Mouse (Mus musculus): Measurements from ENCODE around the gene Cbs. TPM values are rescaled to one million over a fixed set of nuclear protein-coding genes. Genes with fewer than 3 reads are reported as not detected.

The Cbs gene
- polyA plus RNA-seq, 1 experiment = 35.1 TPM

DNA sequence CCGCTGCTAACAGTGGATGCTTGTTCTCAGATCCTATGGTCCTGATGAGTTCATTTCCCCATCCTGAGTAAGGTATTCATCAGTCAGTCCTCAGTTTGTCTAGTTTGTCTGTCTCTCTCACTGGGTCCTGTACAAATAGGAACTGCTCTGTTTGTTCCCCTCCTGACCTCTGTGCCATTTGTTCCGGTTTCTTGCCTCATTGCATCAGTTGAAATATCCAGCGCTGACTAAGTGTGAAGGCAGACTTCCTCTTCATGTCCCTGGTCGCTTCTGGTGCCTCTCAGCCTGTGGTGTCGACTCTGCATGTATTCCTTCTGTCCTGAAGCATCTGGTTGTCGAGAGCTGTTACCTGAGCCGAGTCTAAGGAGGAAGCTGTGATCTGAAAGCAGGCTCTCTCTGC lies 42.4 kb downstream of the Cbs start:
- DNase-seq (ENCODE audit: extremely low spot score in 1 of 2, low spot score in 1 of 2) = peak in 1 of 2 experiments; percentile 18

DNA sequence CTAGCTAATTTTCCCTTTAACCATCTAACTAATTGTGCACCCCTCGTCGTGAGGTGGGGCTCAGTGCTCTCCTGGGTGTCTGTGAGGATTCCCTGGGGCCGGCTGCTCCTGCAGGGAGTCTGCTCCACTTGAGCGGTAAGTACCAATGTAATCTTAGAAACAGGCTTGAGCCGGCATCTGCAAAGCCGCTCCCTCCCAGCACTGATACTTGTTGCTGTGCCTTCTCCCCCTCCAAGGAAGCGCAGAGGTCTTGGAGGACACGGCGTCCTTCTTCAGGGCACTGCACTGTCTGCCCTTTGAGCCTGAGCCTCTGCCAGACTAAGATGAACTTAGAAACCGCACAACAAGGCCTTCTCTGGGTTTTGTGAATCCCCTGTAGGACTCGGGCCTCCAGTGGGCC lies 46.2 kb downstream of the Cbs start:
- no peak for DNase-seq (ENCODE audit: extremely low spot score in 1 of 2, low spot score in 1 of 2)

DNA sequence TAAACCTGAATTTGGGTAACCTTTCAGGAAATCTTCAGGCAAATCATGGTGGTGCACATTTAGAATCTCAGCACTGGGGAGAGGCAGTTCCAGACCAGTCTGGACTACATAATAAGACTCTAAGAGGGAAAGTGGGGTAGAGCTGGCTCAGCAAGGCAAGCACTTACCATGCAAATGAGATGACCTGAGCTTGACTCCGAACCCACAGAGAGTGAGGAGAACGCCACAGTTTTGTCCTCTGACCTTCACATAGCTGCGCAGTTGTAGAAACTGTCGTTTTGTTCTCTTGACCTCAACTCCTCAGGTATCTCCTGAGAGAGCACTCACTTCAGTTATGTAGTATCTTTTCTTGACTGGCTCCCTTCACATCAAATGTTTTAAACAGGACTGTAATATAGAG lies 48.3 kb downstream of the Cbs start:
- no peak for DNase-seq (ENCODE audit: extremely low spot score in 1 of 2, low spot score in 1 of 2)

DNA sequence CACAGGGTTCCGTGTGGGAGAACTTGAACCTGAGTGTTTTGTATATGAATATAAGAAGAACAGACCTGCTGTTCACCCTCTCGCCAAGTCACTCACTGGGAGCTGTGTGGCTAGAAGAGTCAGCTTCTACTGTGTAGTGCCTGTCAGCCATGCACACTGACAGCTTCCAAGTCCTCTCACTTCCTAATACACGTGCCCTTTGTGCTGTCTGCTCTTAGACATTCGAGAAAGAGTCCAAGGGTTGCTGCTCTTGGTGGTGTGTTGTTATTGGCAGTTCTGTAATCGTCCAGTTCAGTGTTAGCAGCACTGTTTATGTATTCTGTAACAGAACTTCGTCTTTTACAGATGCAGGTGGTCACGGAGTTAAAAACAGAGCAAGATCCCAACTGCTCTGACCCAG lies 48.9 kb downstream of the Cbs start:
- no peak for DNase-seq (ENCODE audit: extremely low spot score in 1 of 2, low spot score in 1 of 2)

DNA sequence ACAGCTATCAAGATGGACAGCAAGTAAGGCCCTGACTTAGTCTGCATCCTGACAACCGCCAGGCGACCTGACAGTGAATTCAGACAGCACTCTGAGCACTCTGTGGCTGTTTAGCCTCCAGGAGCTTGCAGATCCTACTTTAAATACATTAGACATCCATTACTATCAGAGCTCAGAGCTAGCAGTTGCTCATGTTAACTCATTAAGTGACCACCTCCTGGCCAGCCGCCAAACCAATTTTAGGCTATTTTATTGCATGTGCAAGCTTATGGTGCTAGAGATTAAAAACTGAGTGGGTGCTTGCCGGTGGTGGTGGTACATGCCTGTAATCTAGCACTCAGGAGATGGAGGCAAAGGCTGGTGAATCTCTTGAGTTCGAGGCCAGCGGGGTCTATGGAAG lies 53.3 kb downstream of the Cbs start:
- DNase-seq (ENCODE audit: extremely low spot score in 1 of 2, low spot score in 1 of 2) = no peak

DNA sequence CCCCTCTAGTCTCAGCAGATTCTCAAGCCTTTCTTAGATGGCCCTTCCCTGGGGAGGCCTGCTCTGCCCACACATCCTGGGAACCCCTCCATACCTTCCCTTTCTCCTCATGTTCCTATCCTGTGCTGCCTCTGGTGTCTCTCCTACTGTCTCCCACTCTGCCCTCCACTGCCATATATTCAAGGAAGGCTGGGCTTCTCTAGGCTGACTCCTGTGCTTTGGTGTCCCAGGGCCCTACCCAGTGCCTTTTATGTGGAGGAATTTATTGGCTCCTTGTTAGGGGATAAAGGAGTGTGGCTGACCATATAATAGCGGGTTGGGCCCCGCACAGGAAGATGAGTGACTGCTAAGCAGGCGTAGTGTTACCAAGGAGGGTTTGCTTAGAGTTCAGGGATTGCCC lies 53.9 kb downstream of the Cbs start:
- DNase-seq (ENCODE audit: extremely low spot score in 1 of 2, low spot score in 1 of 2) = no peak

DNA sequence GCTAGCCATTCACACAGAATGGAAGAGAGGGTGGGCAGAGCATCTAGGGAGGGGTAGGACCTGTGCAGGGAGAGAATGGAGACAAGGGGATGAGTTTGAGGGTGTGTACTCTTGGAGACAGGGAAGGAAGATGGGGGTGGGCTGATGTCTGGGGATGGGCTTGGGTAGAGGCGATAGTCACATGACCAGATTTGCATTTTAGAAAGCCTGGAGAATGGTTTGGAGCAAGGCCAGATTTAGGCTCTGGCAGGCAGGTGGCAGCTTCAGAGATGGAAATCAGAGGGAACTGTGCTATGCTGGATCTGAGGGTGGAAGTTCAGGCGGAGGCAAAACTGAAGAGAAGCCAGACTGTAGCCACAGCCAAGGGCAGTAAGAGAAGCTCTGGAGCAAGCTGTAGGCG lies 56.7 kb downstream of the Cbs start:
- DNase-seq (ENCODE audit: extremely low spot score in 1 of 2, low spot score in 1 of 2) = peak in 1 of 2 experiments; percentile 54

DNA sequence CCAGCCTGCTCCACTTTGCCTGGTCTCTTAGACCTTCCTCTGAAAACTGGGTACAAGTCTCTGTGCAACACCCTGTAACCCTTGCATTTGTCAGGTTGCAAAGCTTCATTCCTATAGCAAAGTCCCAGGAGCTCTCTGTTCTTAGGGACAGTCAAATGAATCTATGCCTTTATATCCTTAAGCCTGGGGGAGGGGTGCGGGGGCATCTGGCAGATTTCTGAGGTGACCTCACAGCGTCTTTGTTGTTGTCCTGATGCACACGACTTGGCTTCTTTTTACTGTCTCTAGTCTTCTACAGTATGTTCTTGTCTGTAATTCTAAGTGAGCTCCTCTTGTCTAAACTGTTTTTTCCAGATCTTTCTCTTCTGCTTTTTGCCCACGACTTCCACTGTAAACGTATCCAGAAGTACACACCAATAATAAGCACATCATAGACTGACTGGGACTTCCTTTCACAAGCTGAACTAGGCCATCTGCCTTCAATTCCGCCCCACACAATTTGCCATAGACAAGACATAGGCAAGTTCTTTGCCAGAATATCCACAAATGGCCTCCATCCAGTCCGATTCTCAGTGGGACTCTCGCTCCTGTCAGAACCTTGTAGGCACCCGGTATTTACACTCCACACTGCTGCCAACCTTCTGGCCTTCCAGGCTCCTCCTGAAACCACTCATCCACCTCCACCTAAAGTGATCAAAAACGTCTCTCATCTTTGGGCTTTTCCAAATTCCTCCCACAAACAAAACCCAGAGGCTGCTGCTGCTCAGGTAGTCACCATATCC lies 60.5 kb downstream of the Cbs start:
- no peak for DNase-seq (ENCODE audit: extremely low spot score in 1 of 2, low spot score in 1 of 2)

DNA sequence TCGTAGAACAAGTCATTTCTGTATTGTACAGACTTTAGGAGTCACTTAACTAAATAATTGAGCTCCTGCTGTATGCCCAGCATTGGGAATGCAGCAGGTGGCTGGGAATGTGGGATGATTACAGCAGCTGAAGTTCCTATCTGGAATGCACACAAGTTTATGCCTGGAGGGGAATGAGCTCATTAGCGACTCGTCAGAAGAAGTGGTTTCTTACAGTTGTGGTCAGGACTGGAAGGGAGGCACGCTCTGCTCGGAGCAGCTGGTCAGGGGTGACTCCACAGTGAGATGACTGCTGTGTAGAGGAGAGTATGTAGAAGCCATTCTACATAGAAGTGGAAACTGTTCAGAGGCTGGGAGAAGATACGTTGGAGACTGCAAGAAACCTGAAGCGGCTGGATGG lies 62.4 kb downstream of the Cbs start:
- DNase-seq (ENCODE audit: extremely low spot score in 1 of 2, low spot score in 1 of 2) = no peak

DNA sequence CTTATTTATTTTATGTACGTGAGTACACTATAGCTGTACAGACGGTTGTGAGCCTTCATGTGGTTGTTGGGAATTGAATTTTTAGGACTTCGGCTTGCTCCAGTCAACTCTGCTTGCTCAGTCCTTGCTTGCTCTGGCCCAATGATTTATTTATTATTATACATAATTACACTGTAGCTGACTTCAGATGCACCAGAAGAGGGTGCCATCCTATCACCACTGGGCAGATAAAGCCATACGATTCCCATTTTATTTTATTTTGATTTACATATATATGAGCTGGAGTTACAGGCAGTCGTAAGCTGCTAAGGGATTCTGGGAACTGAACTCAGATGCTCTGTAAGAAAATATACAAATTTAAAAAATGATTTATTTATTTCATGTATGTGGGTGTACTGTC lies 65.3 kb downstream of the Cbs start:
- DNase-seq (ENCODE audit: extremely low spot score in 1 of 2, low spot score in 1 of 2) = no peak

DNA sequence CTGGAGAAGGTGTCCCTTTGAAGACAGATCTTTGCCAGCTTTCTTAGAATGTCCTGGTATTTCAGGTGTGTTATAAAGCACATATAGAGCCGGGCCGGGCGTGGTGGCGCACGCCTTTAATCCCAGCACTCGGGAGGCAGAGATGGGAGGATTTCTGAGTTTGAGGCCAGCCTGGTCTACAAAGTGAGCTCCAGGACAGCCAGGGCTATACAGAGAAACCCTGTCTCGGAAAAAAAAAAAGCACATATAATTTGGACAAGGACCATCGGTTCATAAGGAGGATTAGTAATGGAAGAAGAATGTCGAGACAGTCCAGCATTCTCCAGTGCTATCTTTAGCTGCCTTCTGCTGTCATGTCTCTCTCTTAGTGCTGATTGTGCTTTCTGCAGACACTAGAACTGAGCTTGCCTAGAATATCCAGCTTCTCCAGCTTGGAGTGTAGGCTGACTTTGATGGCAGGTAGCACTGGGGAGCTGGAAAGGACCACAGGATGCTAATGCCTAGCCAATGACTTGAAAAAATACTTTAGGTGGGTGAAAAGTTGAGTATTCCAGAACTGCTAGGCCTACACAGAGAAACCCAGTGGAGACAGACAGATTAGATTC lies 66.6 kb downstream of the Cbs start:
- peak in 1 of 2 experiments; percentile 49 for DNase-seq (ENCODE audit: extremely low spot score in 1 of 2, low spot score in 1 of 2)

DNA sequence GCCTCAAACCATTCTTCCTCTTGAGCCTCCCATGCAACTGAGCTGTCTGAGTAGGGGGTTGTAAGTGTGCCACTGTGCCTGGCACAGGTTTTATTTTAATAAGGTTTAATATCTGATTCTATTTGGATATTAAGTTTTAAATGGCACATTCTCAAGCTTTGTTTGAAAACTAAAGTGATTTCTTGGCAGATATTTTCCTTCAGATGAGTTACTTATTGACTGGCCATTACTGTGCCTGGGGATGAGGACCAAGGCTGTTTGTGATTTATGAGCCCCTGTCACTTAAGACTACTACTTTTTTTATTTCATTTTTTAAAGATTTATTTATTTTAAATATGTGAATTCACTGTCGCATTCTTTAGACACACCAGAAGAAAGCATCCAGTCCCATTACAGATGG lies 67.3 kb downstream of the Cbs start:
- no peak for DNase-seq (ENCODE audit: extremely low spot score in 1 of 2, low spot score in 1 of 2)

DNA sequence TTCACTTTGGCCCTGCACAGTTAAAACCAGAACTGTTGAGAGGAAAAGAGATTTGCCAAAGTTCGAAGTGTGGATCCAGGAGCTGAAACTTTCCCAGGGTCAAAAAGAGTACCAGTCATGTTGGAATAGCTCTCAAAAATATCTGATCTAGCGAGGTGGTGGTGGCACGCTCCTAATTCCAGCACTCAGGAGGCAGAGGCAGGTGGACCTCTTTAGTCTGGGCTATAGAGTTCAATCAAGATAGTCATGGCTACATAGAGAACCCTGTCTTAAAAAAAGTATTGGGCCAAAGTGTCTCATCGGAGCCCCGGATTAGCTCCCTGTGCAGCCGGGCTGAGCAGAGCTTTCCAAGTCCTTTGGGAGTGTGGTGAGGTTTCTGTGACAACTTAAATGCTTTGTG lies 70.8 kb downstream of the Cbs start:
- DNase-seq (ENCODE audit: extremely low spot score in 1 of 2, low spot score in 1 of 2) = no peak

DNA sequence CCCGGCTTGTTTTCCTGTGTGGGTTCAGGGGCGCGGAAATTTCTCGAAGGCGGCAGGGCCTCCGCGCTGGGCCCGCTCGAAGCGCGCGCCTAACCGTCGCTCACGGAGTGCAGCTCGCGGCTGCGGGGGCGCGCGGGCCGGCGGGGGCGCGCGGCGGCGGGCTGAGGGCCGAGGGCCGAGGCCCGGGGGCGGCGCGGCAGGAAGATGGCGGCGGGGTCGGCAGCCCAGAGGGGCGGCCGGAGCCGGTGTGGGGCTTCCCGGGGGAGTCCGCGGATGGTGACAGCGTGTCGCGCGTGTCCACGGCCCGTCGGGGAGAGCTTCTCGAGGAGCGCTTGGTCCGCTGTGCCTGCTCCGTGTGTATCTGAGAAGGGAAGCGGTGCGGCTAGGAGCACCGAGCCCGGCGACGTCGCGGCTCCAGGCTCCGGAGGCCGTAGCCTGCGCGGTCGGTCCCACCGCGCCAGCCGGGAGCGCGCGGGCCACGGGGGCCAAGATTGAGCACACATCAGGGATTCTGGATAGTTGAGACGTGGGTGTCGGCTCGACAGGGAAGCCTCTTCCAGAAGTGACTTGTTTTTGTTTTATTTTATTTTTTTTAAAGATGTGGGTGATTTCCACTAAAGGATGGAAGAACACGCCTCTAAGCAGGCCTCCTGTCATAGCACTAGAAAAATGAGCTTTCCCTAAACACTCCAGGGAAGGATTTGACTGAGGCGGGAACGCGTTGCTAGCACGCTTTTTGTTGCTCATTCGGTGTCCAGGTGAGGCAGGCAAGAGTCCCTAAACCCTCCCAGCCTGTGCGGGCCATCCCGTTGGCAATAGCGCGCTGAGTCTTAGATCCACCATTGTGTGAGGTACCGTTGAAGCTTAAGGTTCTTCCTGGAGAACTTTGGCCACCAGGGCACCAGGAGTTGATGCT lies 71.6 kb downstream of the Cbs start:
- DNase-seq (ENCODE audit: extremely low spot score in 1 of 2, low spot score in 1 of 2) = peak in 1 of 2 experiments; percentile 53

DNA sequence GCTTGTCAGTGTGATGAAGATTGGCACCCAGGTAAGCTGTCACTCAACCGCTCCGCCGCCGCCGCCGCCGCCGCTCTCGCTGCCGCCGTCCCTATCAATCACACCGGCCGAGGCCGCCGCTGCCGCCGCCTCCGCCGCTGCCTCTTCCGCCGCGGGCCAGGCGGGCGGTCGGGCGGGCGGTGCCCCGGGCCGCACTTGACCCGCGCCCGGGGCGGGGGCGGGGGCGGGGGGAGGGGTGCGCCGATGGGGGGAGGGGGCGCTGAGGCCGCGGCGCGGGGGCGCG lies 72.2 kb downstream of the Cbs start:
- DNase-seq (ENCODE audit: extremely low spot score in 1 of 2, low spot score in 1 of 2) = no peak

DNA sequence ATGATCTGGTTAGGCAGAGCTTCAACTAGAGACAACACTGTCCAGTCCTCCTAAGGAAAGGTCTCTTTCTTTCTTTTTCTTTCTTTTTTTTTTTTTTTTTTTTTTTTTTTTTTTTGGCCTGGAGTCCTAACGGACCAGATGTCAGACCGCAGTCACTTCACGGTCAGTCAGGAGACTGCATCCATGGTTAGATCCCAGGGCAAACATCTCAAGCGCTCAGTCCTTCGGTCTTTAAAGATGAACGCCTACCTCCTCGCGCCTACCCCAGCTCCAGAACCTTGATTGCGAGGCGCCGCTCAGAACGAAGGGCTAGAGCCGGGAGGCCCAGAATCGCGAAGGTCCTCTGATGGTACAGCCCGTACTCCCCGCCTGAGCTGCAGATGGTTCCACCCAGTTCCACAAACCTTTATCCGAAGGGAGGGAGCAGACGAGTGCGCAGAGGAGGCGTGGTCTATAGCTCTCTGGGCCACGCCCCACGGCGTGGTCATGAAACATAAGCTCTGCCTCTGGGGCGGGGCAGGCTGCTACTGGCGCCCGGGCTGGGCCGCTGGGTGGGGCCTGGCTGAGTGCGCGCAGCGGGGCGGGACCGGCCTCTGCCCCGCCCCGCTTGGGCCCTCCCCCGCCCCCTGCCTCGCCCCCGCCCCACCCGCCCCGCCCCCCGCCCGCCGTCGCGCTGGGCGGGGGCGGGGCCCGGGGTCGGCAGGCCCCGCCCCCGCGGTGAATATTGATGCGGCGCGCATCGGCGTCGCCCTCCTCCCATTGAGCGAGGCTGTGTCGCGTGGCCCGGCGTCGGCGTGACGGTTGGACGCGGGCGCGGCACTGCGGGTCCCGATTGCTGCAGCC lies 72.8 kb downstream of the Cbs start, which contains the start of gene Pknox1:
TSS of gene Pknox1 (plus strand) at position 720 of the 843 bp plus-strand sequence.
- DNase-seq (ENCODE audit: extremely low spot score in 1 of 2, low spot score in 1 of 2) = peak; percentile 98 to 100

DNA sequence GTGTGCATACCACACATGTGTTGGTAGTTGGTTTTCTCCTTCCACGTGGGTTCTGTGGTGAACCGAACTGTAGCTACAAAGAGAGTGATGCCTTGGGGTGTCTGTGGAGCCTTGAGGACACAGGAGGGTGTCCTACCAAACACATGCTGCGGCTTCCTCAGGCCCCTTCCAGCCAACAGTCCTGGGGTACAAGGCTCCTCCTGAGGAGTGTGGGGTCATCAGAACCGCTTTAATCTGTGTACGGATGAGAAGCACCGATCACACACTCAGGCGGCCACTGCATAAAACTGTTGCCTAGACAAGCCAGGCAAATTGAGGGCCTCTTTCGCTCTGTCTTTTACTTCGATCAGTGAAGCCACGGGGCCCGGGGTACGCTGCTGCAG lies 73.4 kb downstream of the Cbs start:
- DNase-seq (ENCODE audit: extremely low spot score in 1 of 2, low spot score in 1 of 2) = peak in 1 of 2 experiments; percentile 34

DNA sequence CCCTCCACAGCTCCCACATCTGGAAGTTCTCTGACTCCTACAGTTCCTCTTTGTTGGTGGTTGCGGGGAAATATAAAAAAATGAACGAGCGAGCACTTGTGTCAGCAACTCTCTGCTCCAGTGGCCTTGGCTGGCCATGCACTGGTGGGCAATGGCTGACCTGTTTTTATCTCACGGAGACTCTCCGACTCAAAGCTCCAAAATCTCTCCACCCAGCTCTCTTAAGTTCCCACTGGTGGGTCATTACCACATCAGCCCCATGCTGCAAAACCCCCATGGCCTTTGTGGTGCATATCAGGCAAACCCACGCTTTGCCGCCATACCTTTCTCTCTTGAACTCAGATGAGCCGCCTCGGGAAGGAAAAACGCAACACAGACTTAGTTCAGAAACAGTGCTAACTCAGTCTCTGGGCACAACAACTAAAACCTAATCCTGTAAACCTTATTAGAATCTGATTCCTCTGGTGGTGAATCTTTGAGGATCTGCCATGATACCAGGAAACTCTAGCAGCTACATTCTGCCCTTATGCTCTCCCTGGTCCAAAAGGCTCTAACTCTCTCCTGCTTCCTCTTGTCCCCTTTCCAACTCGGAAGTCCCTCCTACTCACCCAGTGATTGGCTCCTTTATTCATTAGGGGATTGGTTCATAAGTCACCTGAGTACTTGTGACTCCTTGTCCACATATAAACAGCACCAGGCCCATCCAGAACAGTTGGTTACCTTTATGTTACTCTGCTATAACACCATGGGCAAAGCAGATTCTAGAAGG lies 77.8 kb downstream of the Cbs start:
- no peak for DNase-seq (ENCODE audit: extremely low spot score in 1 of 2, low spot score in 1 of 2)

Measured in frontal cortex, adult 2 months (tissue).